Mouse (Mus musculus) neural tube, postnatal 0 days (tissue): ENCODE data around the gene Ces1f. TPM values are rescaled to one million over a fixed set of nuclear protein-coding genes. Genes with fewer than 3 reads are reported as not detected.

ENCODE experiments used
- polyA plus RNA-seq: library from polyadenylated mRNA; unstranded; fragments of >200 nt; fragmentation: Nextera tagmentation; extraction: Ambion mirVana; gene quantifications from 2 replicates; pipeline ENCODE4 v1.2.1, GENCODE M21; 2015

Gene Ces1f
- 0.17 TPM in 1 of 2 replicates, not detected in the other for polyA plus RNA-seq

GRCm38 (mm10) chr8:93279556-93279955 lies at the start of gene Ces1f:
Gene Ces1f (minus strand): TSS chr8:93279747.

GRCm38 (mm10) chr8:93229446-93229845 lies 50.1 kb downstream of the Ces1f start, which contains the start of gene Ces1e:
Gene Ces1e (minus strand): TSS chr8:93229619.

Other genes with a start within 250 kb of the Ces1f start
- gene Ces1a, start 231.6 kb downstream of the Ces1f start, polyA plus RNA-seq = not detected in 2 replicates
- not detected in 2 replicates for gene Ces1b, start 199.7 kb downstream of the Ces1f start, polyA plus RNA-seq
- gene Ces1c, start 148.5 kb downstream of the Ces1f start, polyA plus RNA-seq = not detected in 2 replicates
- 0.10 and 0.15 TPM in 2 replicates for gene Ces1d, start 81.9 kb downstream of the Ces1f start, polyA plus RNA-seq
- not detected in 2 replicates for gene Ces1e, start 50.1 kb downstream of the Ces1f start, polyA plus RNA-seq
- not detected in 2 replicates for gene Ces1g, start 57.6 kb upstream of the Ces1f start, polyA plus RNA-seq
- not detected in 2 replicates for gene Ces1h, start 100.0 kb upstream of the Ces1f start, polyA plus RNA-seq